Mouse (Mus musculus) cerebellum, adult 11-12 months (tissue): ENCODE results near the gene Gm49359.
"Not testable (repeated sequence)": the region's sequence is repeated elsewhere in the genome, so short reads cannot be mapped to it uniquely, and the experiment has no call there.

Source experiments
- DNase-seq: peaks from one replicate; pipeline ENCODE4 v3.0.0; 2022

Gene Gm49359

DNA sequence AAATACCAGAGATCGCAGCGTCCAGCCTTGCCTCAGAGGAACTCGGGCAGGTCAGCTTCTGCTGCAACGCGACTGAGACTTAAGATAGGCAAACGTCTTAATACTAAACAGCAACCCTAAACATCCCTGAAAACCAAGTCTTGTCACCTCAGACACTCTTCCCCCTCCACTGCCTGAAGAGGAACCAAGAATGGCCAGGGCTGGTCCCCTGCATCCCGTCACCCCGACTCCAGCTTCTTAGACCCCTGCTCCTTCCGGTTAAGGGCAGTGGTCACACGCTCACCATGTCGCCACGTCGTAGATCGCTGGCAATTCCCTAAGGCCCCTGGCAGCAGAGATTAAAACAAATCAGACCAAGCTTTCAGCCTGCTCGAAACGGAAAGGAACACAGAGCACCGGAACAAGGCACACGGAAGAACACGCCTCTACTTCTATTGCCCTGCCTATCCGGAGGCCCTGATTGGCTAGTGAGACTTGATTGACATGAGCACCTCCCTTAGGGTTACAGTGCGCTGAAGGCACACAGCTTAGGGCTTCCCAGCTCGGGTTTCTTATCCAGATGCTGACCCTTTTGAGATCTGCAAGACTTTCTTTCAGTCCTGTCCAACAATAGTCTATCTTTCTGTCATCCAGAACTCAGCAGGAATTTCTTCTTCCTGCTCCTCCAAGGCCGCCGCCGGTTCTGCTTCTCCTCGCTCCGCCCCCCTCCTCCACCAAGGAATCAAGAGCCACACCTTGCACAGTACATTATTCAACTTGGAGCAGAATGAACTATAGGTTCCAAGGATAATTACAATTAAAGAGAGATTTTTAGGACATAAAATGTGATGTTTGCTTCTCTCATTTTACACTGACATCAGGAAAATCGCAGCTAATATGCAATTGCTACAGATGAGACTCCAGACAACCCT, at the start of gene Gm49359:
TSS of gene Gm49359 (minus strand) at position 409 of the 911 bp plus-strand sequence.
- peak; percentile 89 for DNase-seq

DNA sequence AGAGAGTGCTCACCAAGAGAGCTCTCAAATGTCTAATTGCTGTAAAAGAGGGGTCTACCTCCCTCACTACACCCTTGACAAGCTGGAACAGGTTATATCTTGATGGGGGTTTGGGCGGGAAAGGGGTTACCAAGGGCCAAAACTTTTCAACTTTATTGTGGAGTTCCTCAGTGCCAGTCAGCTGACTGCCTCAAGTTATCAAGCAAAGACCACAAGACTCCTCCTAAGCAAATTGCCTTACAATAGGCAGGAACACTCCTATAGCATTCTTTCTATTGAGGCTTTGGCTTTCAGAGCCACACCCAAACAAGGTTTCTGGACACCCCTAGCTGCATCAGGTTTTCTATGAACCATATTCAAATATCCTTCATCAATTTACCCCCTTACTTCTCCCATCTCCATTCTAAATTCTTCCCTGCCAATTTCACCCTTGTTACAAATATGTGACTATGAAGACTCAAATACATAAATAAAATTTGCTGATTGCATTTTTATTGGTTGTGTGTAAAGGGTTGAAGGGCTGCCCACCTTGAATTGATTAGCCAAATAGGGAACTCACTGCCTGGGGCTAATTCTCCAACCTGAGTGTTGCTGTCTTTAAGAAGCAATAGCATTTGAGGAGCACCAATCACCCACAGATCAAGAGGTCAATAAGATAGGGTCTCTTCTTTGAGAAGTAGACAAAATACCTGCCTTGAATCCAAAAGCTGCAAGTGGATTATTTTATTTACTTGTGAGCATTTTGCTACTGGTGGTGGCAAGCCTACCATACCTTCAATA, 44.2 kb upstream of the Gm49359 start:
- DNase-seq = not testable (repeated sequence)

DNA sequence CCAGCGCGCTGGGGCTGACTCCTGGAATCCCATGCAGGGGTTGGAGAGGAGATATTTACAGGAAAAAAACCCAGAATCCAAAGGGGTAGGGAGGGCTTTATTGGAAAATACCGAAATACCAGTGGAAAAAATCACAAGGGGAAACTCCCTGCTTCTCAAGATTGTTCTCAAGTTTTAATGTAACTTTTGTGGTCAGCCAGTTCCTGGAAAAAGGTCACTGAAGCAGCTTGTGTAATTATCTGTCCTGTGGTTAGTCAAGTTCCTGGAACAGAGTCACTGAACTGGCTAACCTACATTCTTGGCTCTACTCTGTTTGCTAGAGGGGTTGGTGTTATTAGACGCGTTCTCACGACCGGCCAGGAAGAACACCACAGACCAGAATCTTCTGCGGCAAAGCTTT, 6.0 kb upstream of the Gm49359 start:
- not testable (repeated sequence) for DNase-seq

DNA sequence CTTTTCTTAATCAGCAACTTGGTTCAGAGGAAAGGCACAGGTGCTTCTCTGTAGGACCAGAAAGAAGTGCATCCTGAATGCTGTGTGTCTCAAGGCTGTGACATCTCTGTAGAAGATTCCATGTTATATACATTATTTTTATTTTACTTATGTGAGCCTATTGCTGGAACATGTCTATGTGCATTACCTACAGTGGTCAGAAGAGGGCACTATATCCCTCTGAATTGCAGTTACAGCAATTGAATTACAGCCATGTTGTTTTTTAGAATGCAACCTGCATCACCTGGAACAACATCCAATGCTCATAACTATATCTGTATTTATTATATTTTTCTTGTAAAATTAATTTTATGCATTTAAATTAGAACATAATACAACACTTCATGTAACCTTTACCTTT, 3.3 kb upstream of the Gm49359 start:
- not testable (repeated sequence) for DNase-seq
